Mouse (Mus musculus) adrenal gland, postnatal 10 days (tissue): ENCODE measurements around the gene Ly6f. TPM values are rescaled to one million over a fixed set of nuclear protein-coding genes. Genes with fewer than 3 reads are reported as not detected.

Experiments
- DNase-seq: peaks from one replicate; pipeline ENCODE4 v3.0.0; 2021; ENCODE audit warnings: mixed read lengths
- total RNA-seq, 2 experiments: library from RNA; stranded (reverse); gene quantifications; 2 replicates each; pipeline ENCODE4 v1.2.3; 2021

Ly6f gene
- total RNA-seq, 2 experiments from 2014 or later, result not detected

DNA sequence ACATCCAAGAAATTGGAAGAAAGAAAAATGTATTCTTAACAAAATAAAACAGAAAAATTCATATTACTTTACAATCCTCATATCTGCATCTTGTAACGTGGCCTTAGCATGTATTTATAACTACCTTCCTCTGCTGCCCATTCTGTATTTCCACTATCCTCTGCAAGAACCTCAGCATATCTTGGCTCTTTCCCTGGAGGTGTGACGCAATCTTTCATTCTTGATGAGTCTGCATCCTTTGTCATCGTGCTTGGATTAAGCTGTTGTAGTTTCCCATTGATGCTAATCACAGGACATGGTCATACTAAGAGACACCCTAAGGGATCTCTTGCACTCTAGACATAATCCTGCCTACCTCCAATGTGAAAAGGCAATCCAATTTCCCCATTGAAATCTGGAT is 50.4 kb downstream of the Ly6f start:
- no peak for DNase-seq

- DNase-seq, result no peak
Measured at GRCm38 (mm10) chr15:75320104-75320503, 51.9 kb downstream of the Ly6f start.

Other genes with a start within 250 kb of the Ly6f start
- 100 to 1,000 TPM; 105 to 131 TPM for gene Ly6c1, start 219.6 kb upstream of the Ly6f start, total RNA-seq
- gene Ly6c2, start 156.5 kb upstream of the Ly6f start, total RNA-seq, result 1 to 10 TPM; 5.3 to 5.6 TPM
- gene Ly6g, start 113.2 kb upstream of the Ly6f start, total RNA-seq, result 1 to 10 TPM in 1 of 2 experiments, under 1 TPM in 1; 0.33 to 1.1 TPM
- 10 to 100 TPM in 1 of 2 experiments, 1 to 10 TPM in 1; 9.3 to 23.8 TPM for gene BC025446, start 52.0 kb upstream of the Ly6f start, total RNA-seq